Mouse (Mus musculus) cerebellum, adult 2 months (tissue): ENCODE data around the gene Prm3. TPM values are rescaled to one million over a fixed set of nuclear protein-coding genes. Genes with fewer than 3 reads are reported as not detected.

Experiments used
- DNase-seq, 2 experiments: peaks; one replicate each; pipeline ENCODE4 v3.0.0; 2021
- H3K27ac ChIP-seq: fragments of 200-500 bp; 2 replicates; pipeline ENCODE4 v1.5.1; 2012; ENCODE audit warnings: low read length, control low read depth, inconsistent platforms; ENCODE audit not compliant: insufficient read depth
- H3K27me3 ChIP-seq: fragments of 200-500 bp; 2 replicates; pipeline ENCODE4 v1.6.1; 2012; ENCODE audit warnings: inconsistent platforms, mild to moderate bottlenecking, low read length, moderate library complexity; ENCODE audit not compliant: control insufficient read depth, insufficient read depth
- H3K4me1 ChIP-seq: fragments of 200-500 bp; 2 replicates; pipeline ENCODE4 v1.6.1; 2011; ENCODE audit warnings: low read length; ENCODE audit not compliant: control insufficient read depth, insufficient read depth
- H3K4me3 ChIP-seq: fragments of 200-500 bp; replicated peaks from 2 replicates; pipeline ENCODE3; 2011; ENCODE audit warnings: mild to moderate bottlenecking, low read depth, low read length, control low read depth; ENCODE audit not compliant: insufficient read depth
- CTCF ChIP-seq: fragments of 200-500 bp; IDR thresholded peaks from 2 replicates; pipeline ENCODE4 v1.5.1; 2011; ENCODE audit warnings: low read depth, mild to moderate bottlenecking, control low read depth, low read length, moderate library complexity, borderline replicate concordance; ENCODE audit not compliant: insufficient read depth
- POLR2A ChIP-seq: fragments of 200-500 bp; IDR thresholded peaks from 2 replicates; pipeline ENCODE4 v1.6.1; 2011; ENCODE audit warnings: low read length, control low read depth, borderline replicate concordance; ENCODE audit not compliant: insufficient read depth
- WGBS: fragments of 180-500 bp; shearing (Covaris S2); methylation state at CpG from one replicate; pipeline ENCODE4 v1.1.7; 2018; 5-methylcytosine and 5-hydroxymethylcytosine counted together
- polyA plus RNA-seq: library from polyadenylated mRNA; depleted of rRNA; stranded (reverse); fragments of >200 nt; gene quantifications from 2 replicates; pipeline ENCODE4 v1.2.3, GENCODE M21; 2012

Gene Prm3
- polyA plus RNA-seq, 1 experiment = not detected

- WGBS = 89% methylated on average over 8 of the region's 8 CpGs
- Histone ChIP-seq H3K4me3 (no peak overlapping the region), H3K27ac (no peak overlapping the region), H3K27me3 (no peaks in the 10 kb centered on the region), H3K4me1 (no peaks in the 10 kb centered on the region)
- TF ChIP-seq CTCF = no peak
- DNase-seq = no peak
Measured at GRCm38 (mm10) chr16:10783451-10783850, 7.3 kb downstream of the Prm3 start.

- WGBS = 70% methylated on average over 1 of the region's 1 CpGs
- no peaks in the 10 kb centered on the region for H3K4me1 ChIP-seq
- H3K4me3 ChIP-seq = no peak overlapping the region
- no peaks in the 10 kb centered on the region for H3K27me3 ChIP-seq
- TF ChIP-seq POLR2A (no peak), CTCF (no peak)
- H3K27ac ChIP-seq = no peak overlapping the region
- DNase-seq = no peak
Measured at GRCm38 (mm10) chr16:10783152-10783434, 7.6 kb downstream of the Prm3 start.

GRCm38 (mm10) chr16:10782377-10783151 lies 8.2 kb downstream of the Prm3 start:
- WGBS = 67% methylated on average over 6 of the region's 6 CpGs
- no peak for TF ChIP-seq CTCF
- no peak for TF ChIP-seq POLR2A
- no peak overlapping the region for H3K4me3 ChIP-seq
- no peaks in the 10 kb centered on the region for H3K4me1 ChIP-seq
- H3K27me3 ChIP-seq = no peaks in the 10 kb centered on the region
- H3K27ac ChIP-seq = no peak overlapping the region
- DNase-seq = no peak

- H3K27me3 ChIP-seq = no peaks in the 10 kb centered on the region
- TF ChIP-seq CTCF (no peak), POLR2A (no peak)
- no peaks in the 10 kb centered on the region for H3K4me1 ChIP-seq
- no peak overlapping the region for H3K27ac ChIP-seq
- DNase-seq = no peak
- H3K4me3 ChIP-seq = no peak overlapping the region
- 80% methylated on average over 9 of the region's 9 CpGs for WGBS
Measured at GRCm38 (mm10) chr16:10781862-10782371, 8.8 kb downstream of the Prm3 start.

- no peak for DNase-seq
- H3K27me3 ChIP-seq = no peaks in the 10 kb centered on the region
- H3K4me1 ChIP-seq = no peaks in the 10 kb centered on the region
- 91% methylated on average over 5 of the region's 5 CpGs for WGBS
- no peak overlapping the region for H3K4me3 ChIP-seq
- TF ChIP-seq CTCF (no peak), POLR2A (no peak)
- H3K27ac ChIP-seq = no peak overlapping the region
Measured at GRCm38 (mm10) chr16:10780631-10781120, 10.0 kb downstream of the Prm3 start.

- no peak for TF ChIP-seq POLR2A
- no peak for TF ChIP-seq CTCF
- 74% methylated on average over 5 of the region's 5 CpGs for WGBS
- H3K4me1 ChIP-seq = no peaks in the 10 kb centered on the region
- no peak for DNase-seq
- no peak overlapping the region for H3K4me3 ChIP-seq
- no peaks in the 10 kb centered on the region for H3K27me3 ChIP-seq
- H3K27ac ChIP-seq = no peak overlapping the region
Measured at GRCm38 (mm10) chr16:10777579-10778160, 13.0 kb downstream of the Prm3 start.

- H3K4me3 ChIP-seq = no peak overlapping the region
- H3K27ac ChIP-seq = no peak overlapping the region
- TF ChIP-seq CTCF (no peak), POLR2A (no peak)
- H3K27me3 ChIP-seq = no peaks in the 10 kb centered on the region
- H3K4me1 ChIP-seq = no peaks in the 10 kb centered on the region
- 77% methylated on average over 7 of the region's 7 CpGs for WGBS
- DNase-seq = no peak
Measured at GRCm38 (mm10) chr16:10776322-10776721, 14.4 kb downstream of the Prm3 start.

GRCm38 (mm10) chr16:10774726-10775125 lies 16.0 kb downstream of the Prm3 start:
- Histone ChIP-seq H3K4me1 (no peaks in the 10 kb centered on the region), H3K27me3 (no peaks in the 10 kb centered on the region), H3K27ac (no peak overlapping the region), H3K4me3 (no peak overlapping the region)
- no peak for TF ChIP-seq POLR2A
- TF ChIP-seq CTCF = no peak
- WGBS = 72% methylated on average over 4 of the region's 4 CpGs
- no peak for DNase-seq
